Mouse (Mus musculus): Measurements from ENCODE around the gene Gabbr2.

Gene Gabbr2

GRCm38 (mm10) chr4:46625101-46625500, 366.6 kb downstream of the Gabbr2 start:
- DNase-seq (ENCODE audit: extremely low read depth, low read depth, low spot score), result no peak

DNA sequence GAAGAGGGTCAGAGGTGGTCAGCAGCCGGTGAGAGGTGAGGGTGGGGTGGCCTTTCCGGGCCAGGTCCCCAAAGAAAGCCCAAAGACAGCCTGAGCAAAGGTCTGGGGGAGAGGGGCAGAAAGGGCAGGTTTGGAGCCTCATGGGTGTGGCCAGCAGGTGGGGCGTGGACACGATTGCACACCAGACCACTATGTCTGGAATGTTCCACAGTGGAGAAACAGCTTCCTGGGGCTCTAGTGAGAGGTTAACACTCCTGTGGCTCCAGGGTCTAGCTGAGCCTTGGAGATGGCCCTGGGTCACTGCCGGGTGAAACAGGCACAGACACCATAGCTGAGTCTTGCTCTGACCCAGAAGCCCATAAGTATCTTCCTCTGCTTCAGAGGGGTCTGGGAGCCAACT, 368.7 kb downstream of the Gabbr2 start:
- no peak for DNase-seq (ENCODE audit: extremely low read depth, low read depth, low spot score)

GRCm38 (mm10) chr4:46620946-46621345, 370.7 kb downstream of the Gabbr2 start:
- DNase-seq (ENCODE audit: extremely low read depth, low read depth, low spot score), result no peak

DNA sequence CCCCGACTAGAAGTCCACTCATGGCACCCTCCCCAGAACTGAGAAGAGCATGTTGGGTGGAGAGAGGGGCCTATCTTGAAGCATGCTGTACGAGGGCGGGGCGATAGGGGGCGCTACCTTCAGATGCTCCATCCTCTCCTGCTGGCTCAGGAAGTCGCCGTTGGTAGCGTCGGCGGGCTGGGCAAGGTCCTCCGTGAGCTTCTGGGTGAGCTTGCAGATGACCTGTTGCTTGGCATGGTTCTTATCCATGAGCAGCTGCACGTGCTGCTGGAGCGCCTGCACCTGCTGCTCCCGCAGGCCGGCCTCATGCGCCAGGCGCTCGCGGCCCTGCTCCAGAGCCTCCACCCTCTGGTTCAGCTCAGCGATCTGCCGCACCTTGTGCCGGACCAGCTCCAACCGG, 371.3 kb downstream of the Gabbr2 start:
- no peak for DNase-seq (ENCODE audit: extremely low read depth, low read depth, low spot score)

- no peak for DNase-seq (ENCODE audit: extremely low read depth, low read depth, low spot score)
Observed at GRCm38 (mm10) chr4:46618196-46618817, 373.4 kb downstream of the Gabbr2 start.

DNA sequence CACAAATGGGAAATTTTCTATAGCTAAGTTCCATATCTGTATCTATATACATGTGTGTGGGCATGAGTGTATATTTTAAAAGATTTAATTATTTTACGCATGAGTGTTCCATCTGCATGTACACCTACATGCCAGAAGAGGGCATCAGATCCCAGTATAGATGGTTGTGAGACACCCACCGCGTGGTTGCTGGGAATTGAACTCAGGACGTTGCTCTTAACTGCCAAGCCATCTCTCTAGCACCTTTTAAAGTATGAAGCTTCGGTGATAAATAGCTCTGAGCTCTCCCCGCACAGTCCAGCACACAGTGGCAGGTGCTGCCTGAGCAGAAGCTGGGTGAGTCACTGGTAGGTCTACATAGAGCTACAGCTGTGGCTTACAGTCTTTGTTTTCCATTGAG, 374.3 kb downstream of the Gabbr2 start:
- DNase-seq (ENCODE audit: extremely low read depth, low read depth, low spot score), result no peak

- no peak for DNase-seq (ENCODE audit: extremely low read depth, low read depth, low spot score)
Observed at GRCm38 (mm10) chr4:46614641-46615040, 377.0 kb downstream of the Gabbr2 start.

GRCm38 (mm10) chr4:46613618-46614017, 378.1 kb downstream of the Gabbr2 start:
- no peak for DNase-seq (ENCODE audit: extremely low read depth, low read depth, low spot score)
